Mouse (Mus musculus) lung, adult 2 months (tissue): ENCODE results near the gene Rnf181.

ENCODE experiments used
- CTCF ChIP-seq: fragments of 200-500 bp; IDR thresholded peaks from 2 replicates; pipeline ENCODE4 v1.5.1; 2011; ENCODE audit warnings: mild to moderate bottlenecking, low read length, control low read depth; ENCODE audit not compliant: insufficient read depth
- POLR2A ChIP-seq: fragments of 200-500 bp; IDR thresholded peaks from 2 replicates; pipeline ENCODE4 v1.6.1; 2011; ENCODE audit warnings: low read depth, mild to moderate bottlenecking, control low read depth, low read length, borderline replicate concordance; ENCODE audit errors: extremely low read depth

GRCm38 (mm10) chr6:72385258-72385657 lies 18.5 kb upstream of the Rnf181 start:
- no peak for TF ChIP-seq POLR2A
- no peak for TF ChIP-seq CTCF
